Mouse (Mus musculus) spleen, postnatal 4 days (tissue): ENCODE measurements around the gene Ttc17.

Source experiments
- DNase-seq, 2 experiments: peaks; one replicate each; pipeline ENCODE4 v3.0.0; 2022; ENCODE audit warnings: low spot score in 2 of 2

Ttc17 gene

GRCm38 (mm10) chr2:94297467-94297866 is 109.0 kb downstream of the Ttc17 start:
- DNase-seq = no peak

GRCm38 (mm10) chr2:94290483-94290882 is 116.0 kb downstream of the Ttc17 start:
- DNase-seq = peak; percentile 20 to 66

GRCm38 (mm10) chr2:94289659-94290058 is 116.8 kb downstream of the Ttc17 start:
- DNase-seq = no peak

GRCm38 (mm10) chr2:94289169-94289568 is 117.3 kb downstream of the Ttc17 start:
- no peak for DNase-seq

GRCm38 (mm10) chr2:94288086-94288485 is 118.4 kb downstream of the Ttc17 start:
- no peak for DNase-seq

- DNase-seq = no peak
These were observed 119.1 kb downstream of the Ttc17 start for GRCm38 (mm10) chr2:94287435-94287834.

- no peak for DNase-seq
These were observed 123.0 kb downstream of the Ttc17 start for GRCm38 (mm10) chr2:94283526-94283925.

- DNase-seq = no peak
These were observed 126.9 kb downstream of the Ttc17 start for GRCm38 (mm10) chr2:94279596-94279995.

GRCm38 (mm10) chr2:94276103-94276502 is 130.4 kb downstream of the Ttc17 start:
- no peak for DNase-seq

GRCm38 (mm10) chr2:94275658-94276057 is 130.8 kb downstream of the Ttc17 start:
- DNase-seq = no peak

- DNase-seq = peak; percentile 16 to 68
These were observed 133.1 kb downstream of the Ttc17 start for GRCm38 (mm10) chr2:94273154-94274021.

- no peak for DNase-seq
These were observed 135.3 kb downstream of the Ttc17 start for GRCm38 (mm10) chr2:94271176-94271575.

GRCm38 (mm10) chr2:94268835-94269234 is 137.7 kb downstream of the Ttc17 start:
- DNase-seq = no peak

- DNase-seq = no peak
These were observed 139.2 kb downstream of the Ttc17 start for GRCm38 (mm10) chr2:94267213-94267850.

GRCm38 (mm10) chr2:94266381-94267160 is 139.9 kb downstream of the Ttc17 start:
- no peak for DNase-seq

GRCm38 (mm10) chr2:94265221-94266191 is 141.0 kb downstream of the Ttc17 start:
- DNase-seq = no peak

GRCm38 (mm10) chr2:94264631-94265098 is 141.8 kb downstream of the Ttc17 start:
- DNase-seq = no peak

- no peak for DNase-seq
These were observed 142.5 kb downstream of the Ttc17 start for GRCm38 (mm10) chr2:94264006-94264405.

GRCm38 (mm10) chr2:94263530-94263937 is 143.0 kb downstream of the Ttc17 start:
- DNase-seq = no peak

- no peak for DNase-seq
These were observed 143.5 kb downstream of the Ttc17 start for GRCm38 (mm10) chr2:94262917-94263529.

GRCm38 (mm10) chr2:94254102-94254501 is 152.4 kb downstream of the Ttc17 start:
- no peak for DNase-seq
